Comparison of ENCODE assay signal across 15 mouse cellular contexts in the genomic region with DNA sequence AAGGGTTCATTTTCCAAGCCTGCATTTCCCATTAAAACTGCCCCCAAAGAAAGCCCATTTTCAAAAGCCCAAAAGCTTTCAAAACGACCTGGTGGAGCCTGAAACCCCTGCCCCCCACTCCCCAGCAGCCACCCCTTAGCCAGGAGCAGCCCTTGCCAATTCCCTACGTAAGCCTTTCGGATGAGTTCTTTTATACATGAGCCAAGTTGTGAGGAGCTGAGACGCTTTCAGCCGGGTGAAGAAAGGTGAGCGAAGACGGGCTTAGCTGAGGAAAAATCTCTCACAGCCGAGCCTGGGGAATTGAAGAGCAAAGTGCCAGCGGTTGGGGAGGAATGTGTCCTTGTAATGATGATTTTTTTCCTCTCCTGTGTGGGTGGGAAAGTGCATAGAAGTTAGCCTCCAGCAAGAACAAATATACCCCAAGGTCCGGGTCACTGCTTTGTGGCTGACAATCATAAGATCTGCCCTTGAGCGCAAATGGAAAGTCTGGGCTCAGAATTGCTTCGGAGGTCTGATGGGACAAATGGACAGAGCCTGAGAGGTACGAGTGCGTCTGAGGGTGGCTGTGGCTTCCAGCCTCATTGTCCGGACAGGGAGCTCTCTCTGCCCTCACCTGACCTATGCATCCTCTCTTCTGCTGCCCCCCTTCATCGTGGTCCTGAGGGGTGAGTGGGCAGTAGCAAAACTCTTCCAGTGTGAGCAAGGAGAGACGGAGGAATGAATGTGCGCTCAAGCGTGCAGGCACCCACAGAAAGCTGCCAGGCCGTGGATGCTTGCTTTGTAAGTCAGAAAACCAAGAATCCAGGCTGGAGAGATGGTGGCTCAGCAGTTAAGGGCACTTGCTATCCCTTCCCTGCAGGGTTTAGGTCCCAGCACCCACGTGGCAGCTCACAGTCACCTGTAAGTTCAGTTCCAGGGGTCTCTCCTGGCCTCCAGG. TPM values are rescaled to one million over a fixed set of nuclear protein-coding genes. Genes with fewer than 3 reads are reported as not detected.
DNase-seq lines count a peak whose midpoint lies in the region; ATAC-seq lines count a peak whose summit lies in the region.
"Had no signal": no experiment of that assay in that cellular context is flagged by ENCODE, and none has a peak within 500 bp of the region (broad histone marks: within the 10 kb centered on the region; RNA-seq: fewer than 3 reads in every experiment).

No protein-coding gene starts in this region.

- no peak overlapping the region; the same call in 1 of the 2 replicates for H3K27ac ChIP-seq in limb, embryonic 13.5 days
- H3K27ac ChIP-seq: left cerebral cortex, adult 2 months; liver, embryonic 15.5 days had no signal

- peak; percentile 69 to 83 for DNase-seq in adrenal gland, adult (ENCODE audit: inconsistent age in 2 of 2, low spot score in 1 of 2)
- DNase-seq in adrenal gland, adult 18-20 months (ENCODE audit: low spot score in 2 of 2): no peak
- peak; percentile 34 for DNase-seq in kidney, adult 11 months
- no peak for DNase-seq in kidney, postnatal 14 days
- peak; percentile 53 for DNase-seq in ovary, adult 18-20 months (ENCODE audit: low spot score)
- no peak for DNase-seq in ovary, postnatal 14 days (ENCODE audit: low spot score)
- no peak for DNase-seq in B cell, adult 2 months
- DNase-seq: right cerebral cortex, postnatal 4 days; thymus, postnatal 25 days had no signal

- H3K4me2 ChIP-seq in limb, embryonic 13.5 days (replicated peaks): 0 out of 2 replicates have a peak overlapping the region, but pooled peaks have one; percentile 19
- H3K4me2 ChIP-seq: liver, embryonic 15.5 days had no signal

- no peak for ATAC-seq in limb, embryonic 13.5 days (ENCODE audit: low FRiP score, low read depth)

- H3K36me3 ChIP-seq in limb, embryonic 13.5 days: peaks cover 16% of the 10 kb centered on the region

- H3K4me1 ChIP-seq in limb, embryonic 13.5 days: peaks cover 17% of the 10 kb centered on the region; the same call in 1 of the 2 replicates

- H3K9ac ChIP-seq in limb, embryonic 13.5 days: peak overlapping the region; percentile 35; the same call in 1 of the 2 replicates
- H3K9ac ChIP-seq: liver, embryonic 15.5 days had no signal

- H3K9me3 ChIP-seq in limb, embryonic 13.5 days: no peaks in the 10 kb centered on the region
- H3K9me3 ChIP-seq: liver, embryonic 15.5 days had no signal

- no peaks in the 10 kb centered on the region for H3K27me3 ChIP-seq in limb, embryonic 13.5 days

- 60% methylated on average over 21 of the region's 21 CpGs for WGBS in limb, embryonic 13.5 days

- H3K4me3 ChIP-seq in limb, embryonic 13.5 days: no peak overlapping the region
- H3K4me3 ChIP-seq: left cerebral cortex, adult 2 months; liver, embryonic 15.5 days; myocyte had no signal

RNA-seq across cellular contexts. Expression of a gene that starts 11.5 kb away (rescaled TPM):
- total RNA-seq in adrenal gland, adult 18-20 months (2021): 100 to 1,000 TPM; 235 to 284 TPM
- 143 and 149 TPM in 2 replicates for polyA plus RNA-seq in limb, embryonic 13.5 days (2015; fragmentation: Nextera tagmentation; extraction: Ambion mirVana)

RNA-seq across cellular contexts. Expression of a gene that starts 13.8 kb away (rescaled TPM):
- under 1 TPM; 0.51 to 0.56 TPM for total RNA-seq in adrenal gland, adult 18-20 months (2021)
- 1.0 and 1.2 TPM in 2 replicates for polyA plus RNA-seq in limb, embryonic 13.5 days (2015; fragmentation: Nextera tagmentation; extraction: Ambion mirVana)

RNA-seq across cellular contexts. Expression of a gene that starts 33.2 kb away (rescaled TPM):
- total RNA-seq in adrenal gland, adult 18-20 months (2021): not detected
- 36.2 and 37.5 TPM in 2 replicates for polyA plus RNA-seq in limb, embryonic 13.5 days (2015; fragmentation: Nextera tagmentation; extraction: Ambion mirVana)

RNA-seq across cellular contexts. Expression of a gene that starts 46.4 kb away (rescaled TPM):
- total RNA-seq in adrenal gland, adult 18-20 months (2021): not detected
- not detected in 2 replicates for polyA plus RNA-seq in limb, embryonic 13.5 days (2015; fragmentation: Nextera tagmentation; extraction: Ambion mirVana)
- total RNA-seq: gastrocnemius, postnatal 4 days; heart, postnatal 25 days; left cerebral cortex, adult 2 months had no signal
- polyA plus RNA-seq: liver, embryonic 15.5 days had no signal

RNA-seq across cellular contexts. Expression of a gene that starts 51.8 kb away (rescaled TPM):
- total RNA-seq in adrenal gland, adult 18-20 months (2021): 1 to 10 TPM; 2.5 to 8.4 TPM
- 0.83 and 1.0 TPM in 2 replicates for polyA plus RNA-seq in limb, embryonic 13.5 days (2015; fragmentation: Nextera tagmentation; extraction: Ambion mirVana)
- total RNA-seq: gastrocnemius, postnatal 4 days had no signal

Comparison
In these comparisons a context has a peak if more than half of its experiments do, and no peak if none do; other contexts are left out.
1. DNase-seq: peak in adrenal gland, adult (2 of 2), kidney, adult 11 months (single experiment) and ovary, adult 18-20 months (single experiment); none in adrenal gland, adult 18-20 months (0 of 2), kidney, postnatal 14 days (single experiment), ovary, postnatal 14 days (single experiment) and B cell, adult 2 months (0 of 2).